Mouse (Mus musculus) WW6 (cell line): Measurements from ENCODE around the gene Cfap161.

Source experiments
- DNase-seq: peaks from one replicate; pipeline ENCODE4 v3.0.0-alpha.2; 2013; ENCODE audit warnings: low read depth, low spot score

The Cfap161 gene

GRCm38 (mm10) chr7:83742026-83742425, 52.7 kb downstream of the Cfap161 start:
- no peak for DNase-seq

- DNase-seq, result no peak
Measured at GRCm38 (mm10) chr7:83739680-83740310, 54.9 kb downstream of the Cfap161 start.

- DNase-seq, result no peak
Measured at GRCm38 (mm10) chr7:83738623-83739462, 55.8 kb downstream of the Cfap161 start.

- DNase-seq, result no peak
Measured at GRCm38 (mm10) chr7:83737914-83738490, 56.7 kb downstream of the Cfap161 start.

GRCm38 (mm10) chr7:83736341-83737115, 58.2 kb downstream of the Cfap161 start:
- DNase-seq, result no peak

- DNase-seq, result no peak
Measured at GRCm38 (mm10) chr7:83735108-83735781, 59.4 kb downstream of the Cfap161 start.

- no peak for DNase-seq
Measured at GRCm38 (mm10) chr7:83734671-83735082, 60.0 kb downstream of the Cfap161 start.

- DNase-seq, result no peak
Measured at GRCm38 (mm10) chr7:83734246-83734645, 60.4 kb downstream of the Cfap161 start.

- no peak for DNase-seq
Measured at GRCm38 (mm10) chr7:83732781-83733180, 61.9 kb downstream of the Cfap161 start.

GRCm38 (mm10) chr7:83731961-83732666, 62.6 kb downstream of the Cfap161 start:
- DNase-seq, result no peak

- DNase-seq, result no peak
Measured at GRCm38 (mm10) chr7:83731297-83731696, 63.4 kb downstream of the Cfap161 start.

- no peak for DNase-seq
Measured at GRCm38 (mm10) chr7:83726936-83727632, 67.6 kb downstream of the Cfap161 start.

- no peak for DNase-seq
Measured at GRCm38 (mm10) chr7:83725801-83726200, 68.9 kb downstream of the Cfap161 start.

- no peak for DNase-seq
Measured at GRCm38 (mm10) chr7:83724541-83724940, 70.1 kb downstream of the Cfap161 start.
